11 mouse cellular contexts compared by ENCODE assay signal in genomic region chr12:106082191-106082957, GRCm38 (mm10).
A peak's percentile ranks its signal among the peaks of the same experiment; 100 is the strongest.
DNase-seq lines count a peak whose midpoint lies in the region; ATAC-seq lines count a peak whose summit lies in the region.
"Had no signal": no experiment of that assay in that cellular context is flagged by ENCODE, and none has a peak within 500 bp of the region (broad histone marks: within the 10 kb centered on the region; RNA-seq: fewer than 3 reads in every experiment).

No protein-coding gene starts in this region.

- no peak overlapping the region for H3K9ac ChIP-seq in embryonic facial prominence, embryonic 14.5 days (ENCODE audit: low read depth, low read length)
- H3K9ac ChIP-seq in neural tube, embryonic 11.5 days (ENCODE audit: low read length): no peak overlapping the region
- H3K9ac ChIP-seq: lung, embryonic 15.5 days had no signal

- H3K27ac ChIP-seq in embryonic facial prominence, embryonic 14.5 days (replicated peaks; ENCODE audit: low read depth, low read length): no peak overlapping the region
- no peak overlapping the region for H3K27ac ChIP-seq in neural tube, embryonic 11.5 days (ENCODE audit: low read depth, low read length)
- H3K27ac ChIP-seq: lung, embryonic 15.5 days had no signal

- no peak overlapping the region for H3K4me3 ChIP-seq in embryonic facial prominence, embryonic 14.5 days (ENCODE audit: low read depth, low read length)
- no peak overlapping the region for H3K4me3 ChIP-seq in neural tube, embryonic 11.5 days (ENCODE audit: low read depth, low read length)
- H3K4me3 ChIP-seq: lung, embryonic 15.5 days had no signal

- H3K4me1 ChIP-seq in embryonic facial prominence, embryonic 14.5 days (ENCODE audit: control insufficient read depth, insufficient read depth, low read length): peaks cover 7% of the 10 kb centered on the region; the same call in 1 of the 2 replicates
- peaks cover 24% of the 10 kb centered on the region for H3K4me1 ChIP-seq in neural tube, embryonic 11.5 days (ENCODE audit: control insufficient read depth, insufficient read depth, low read length)
- H3K4me1 ChIP-seq: lung, embryonic 15.5 days had no signal

- peak; percentile 41 for DNase-seq in layer of hippocampus, adult 11-12 months (ENCODE audit: low spot score)
- DNase-seq in layer of hippocampus, postnatal 25 days (ENCODE audit: extremely low spot score in 1 of 2, low spot score in 1 of 2): no peak
- peak; percentile 67 for DNase-seq in embryonic facial prominence, embryonic 14.5 days (ENCODE audit: low spot score)
- DNase-seq in layer of hippocampus, adult 18-20 months (ENCODE audit: low spot score in 2 of 2): peak; percentile 43 to 78
- peak; percentile 38 for DNase-seq in neural tube, embryonic 11.5 days (ENCODE audit: low spot score)
- DNase-seq in spleen, postnatal 4 days (ENCODE audit: low spot score in 2 of 2): no peak
- DNase-seq in T-cell, adult 2 months (ENCODE audit: low spot score): no peak
- DNase-seq: B cell, adult 2 months; thymus, adult 18-20 months had no signal

- no peaks in the 10 kb centered on the region for H3K9me3 ChIP-seq in embryonic facial prominence, embryonic 14.5 days (ENCODE audit: control insufficient read depth, low read length)
- no peaks in the 10 kb centered on the region for H3K9me3 ChIP-seq in neural tube, embryonic 11.5 days (ENCODE audit: control insufficient read depth, low read length)
- H3K9me3 ChIP-seq: lung, embryonic 15.5 days had no signal

- H3K36me3 ChIP-seq in embryonic facial prominence, embryonic 14.5 days (ENCODE audit: control insufficient read depth, insufficient read depth, low read length): no peaks in the 10 kb centered on the region
- H3K36me3 ChIP-seq in neural tube, embryonic 11.5 days (ENCODE audit: control insufficient read depth, insufficient read depth, low read length): no peaks in the 10 kb centered on the region
- H3K36me3 ChIP-seq: lung, embryonic 15.5 days had no signal

- no peaks in the 10 kb centered on the region for H3K27me3 ChIP-seq in embryonic facial prominence, embryonic 14.5 days (replicated peaks; ENCODE audit: control insufficient read depth, insufficient read depth, low read length)
- no peaks in the 10 kb centered on the region for H3K27me3 ChIP-seq in neural tube, embryonic 11.5 days (ENCODE audit: control insufficient read depth, insufficient read depth, low read length)
- H3K27me3 ChIP-seq: lung, embryonic 15.5 days had no signal

- no peak overlapping the region for H3K4me2 ChIP-seq in embryonic facial prominence, embryonic 14.5 days (ENCODE audit: low read depth, low read length)
- no peak overlapping the region for H3K4me2 ChIP-seq in neural tube, embryonic 11.5 days (ENCODE audit: low read depth)
- H3K4me2 ChIP-seq: lung, embryonic 15.5 days had no signal

- 36% methylated on average over 16 of the region's 16 CpGs for WGBS in embryonic facial prominence, embryonic 14.5 days
- 42% methylated on average over 16 of the region's 16 CpGs for WGBS in neural tube, embryonic 11.5 days

- ATAC-seq in embryonic facial prominence, embryonic 14.5 days (ENCODE audit: low read depth): peak; percentile 50; the same call in 1 of the 2 replicates
- ATAC-seq in neural tube, embryonic 11.5 days (ENCODE audit: insufficient read depth, low FRiP score, low TSS enrichment): no peak
- no peak for ATAC-seq in cerebellum, adult (ENCODE audit: insufficient number of reproducible peaks, low FRiP score, low TSS enrichment)

Comparison
In these comparisons a context has a peak if more than half of its experiments do, and no peak if none do; other contexts are left out.
1. DNase-seq: peak in layer of hippocampus, adult 11-12 months (single experiment), embryonic facial prominence, embryonic 14.5 days (single experiment), layer of hippocampus, adult 18-20 months (2 of 2) and neural tube, embryonic 11.5 days (single experiment); none in layer of hippocampus, postnatal 25 days (0 of 2), spleen, postnatal 4 days (0 of 2) and T-cell, adult 2 months (single experiment).